Mouse (Mus musculus) gastrocnemius, postnatal 14 days (tissue): Measurements from ENCODE around the gene Nudt9. TPM values are rescaled to one million over a fixed set of nuclear protein-coding genes. Genes with fewer than 3 reads are reported as not detected.
A peak's percentile ranks its signal among the peaks of the same experiment; 100 is the strongest.

Experiments used
- DNase-seq: peaks from one replicate; pipeline ENCODE4 v3.0.0; 2021; ENCODE audit warnings: mixed read lengths
- intact Hi-C: fragments of 180-260 bp; cut with DNase I; formaldehyde crosslinking; loops from one replicate; pipeline ENCODE4 v1.15.1; 2025; ENCODE audit warnings: low total_unique reads
- microRNA-seq, 2 experiments: library from miRNA; unstranded; fragments of <30 nt; microRNA quantifications; one replicate each; pipeline ENCODE4 v1.2.0; 2021
- total RNA-seq, 2 experiments: library from RNA; stranded (reverse); gene quantifications; 2 replicates each; pipeline ENCODE4 v1.2.3; 2021

Gene Nudt9
- total RNA-seq, 2 experiments from 2014 or later, result 52.1 to 53.6 TPM

DNA sequence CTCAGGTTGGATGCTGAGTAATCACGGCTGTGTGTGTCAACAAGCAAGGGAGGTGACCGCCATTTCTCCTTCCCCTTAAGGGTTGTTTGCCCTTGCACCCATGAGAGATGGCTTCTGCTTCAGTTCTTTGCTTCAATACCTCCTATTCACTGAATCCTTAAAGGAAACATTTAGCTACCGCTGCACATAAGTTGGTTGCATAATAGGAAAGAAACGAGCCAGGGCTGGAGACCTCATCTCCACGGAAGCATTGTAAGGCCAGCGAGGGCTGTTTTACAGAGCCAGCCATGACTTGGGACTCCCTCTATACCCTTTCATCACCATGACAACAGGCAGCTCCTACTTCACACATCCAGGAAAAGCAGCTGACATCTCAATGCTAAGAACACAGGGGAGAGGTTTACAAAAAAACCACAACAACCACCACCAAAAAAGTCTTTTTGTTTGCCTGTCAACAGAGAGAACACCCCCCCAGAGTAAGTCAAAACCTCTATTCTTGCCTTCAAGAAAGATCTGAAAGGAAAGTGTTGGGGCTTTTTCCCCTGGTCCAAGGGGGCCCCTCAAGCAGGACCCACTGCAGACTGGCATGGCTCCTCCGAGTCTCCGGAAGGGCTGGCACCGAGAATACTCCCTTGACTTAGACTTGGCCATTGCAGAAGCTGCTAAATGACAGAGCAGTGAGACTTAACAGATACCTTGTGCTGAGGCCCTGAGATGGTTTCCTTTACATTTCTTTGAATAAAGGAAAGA is 64.2 kb downstream of the Nudt9 start:
- DNase-seq, result no peak
- intact Hi-C loops, result no loop called here

DNA sequence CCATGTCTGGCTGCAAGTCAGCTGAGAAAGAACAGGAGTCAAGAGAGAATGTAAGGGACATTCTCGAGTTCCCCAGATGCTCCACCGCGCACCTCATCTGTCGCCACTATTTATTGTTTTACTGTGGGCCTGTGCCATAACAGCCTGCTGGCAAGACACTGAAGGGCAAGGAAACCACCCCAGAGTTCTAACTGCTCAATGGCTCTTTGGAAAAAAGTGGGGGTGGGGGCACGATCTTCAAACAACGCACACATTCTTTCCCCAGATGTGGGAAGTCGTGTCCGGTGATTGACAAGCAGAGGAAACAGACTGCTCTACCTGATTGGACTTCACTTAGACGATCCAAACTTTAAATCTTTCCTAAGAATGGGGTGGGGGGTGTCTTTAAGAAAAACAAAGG is 65.9 kb downstream of the Nudt9 start:
- no peak for DNase-seq
- intact Hi-C loops, result no loop called here

DNA sequence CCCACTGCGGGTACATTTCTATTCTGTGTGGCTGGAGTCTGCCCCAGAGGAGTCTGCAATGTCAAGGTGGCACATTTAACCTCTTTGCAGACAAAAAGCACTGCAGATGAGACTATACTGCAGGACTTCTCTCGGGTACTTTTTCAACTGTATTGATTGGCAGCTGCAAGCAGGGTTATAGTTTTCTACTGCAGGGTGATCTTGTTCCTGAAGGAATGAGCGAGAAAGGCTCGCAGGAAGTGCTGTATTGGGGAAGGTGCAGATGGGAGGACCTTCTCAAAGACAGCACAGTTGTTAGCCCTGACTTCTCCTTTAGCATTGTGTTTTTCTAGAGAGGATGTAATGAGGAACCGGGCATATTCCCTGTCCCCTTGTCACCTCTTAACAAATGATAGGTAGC is 66.4 kb downstream of the Nudt9 start:
- intact Hi-C loops, result no loop called here
- DNase-seq, result no peak

DNA sequence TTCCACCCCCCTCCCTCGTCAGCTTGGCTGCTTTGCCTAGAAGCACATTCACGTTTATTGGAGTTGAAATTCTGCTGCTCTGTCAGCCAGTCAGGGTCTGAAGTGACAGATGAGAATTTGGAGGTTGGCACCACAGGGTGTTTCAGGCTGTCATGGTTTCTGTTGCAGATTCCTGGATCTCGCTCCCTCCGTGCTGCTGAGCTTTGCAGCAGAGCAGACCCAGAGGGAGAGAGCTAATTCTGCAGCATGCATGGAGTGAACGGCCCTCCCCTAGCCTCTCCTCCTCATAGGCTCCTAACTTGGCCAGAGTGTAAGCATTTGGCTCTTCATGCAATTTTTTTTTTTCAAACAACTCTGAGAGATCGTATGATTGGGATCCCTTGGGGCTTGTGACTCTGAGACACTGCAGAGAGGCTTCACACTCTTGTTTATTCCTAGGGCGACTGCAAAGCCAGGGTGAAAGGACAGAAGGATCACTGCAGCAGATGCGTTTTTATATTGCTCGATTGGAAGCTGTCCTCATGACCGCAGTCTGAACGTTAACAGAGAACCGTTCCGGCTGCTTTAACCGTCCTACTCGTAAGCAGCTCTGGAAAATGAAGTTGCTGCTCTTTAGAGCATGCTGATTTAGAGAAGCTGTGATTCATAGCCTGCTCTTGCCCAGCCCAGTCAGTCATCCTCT is 67.5 kb downstream of the Nudt9 start, which contains the start of gene Sparcl1:
TSS of gene Sparcl1 (minus strand) at position 243 of the 682 bp plus-strand sequence.
- intact Hi-C loops, result no loop called here
- peak; percentile 48 for DNase-seq

Small RNAs within 50 kb of the gene (microRNA-seq; reads per million reads assigned to microRNA genes)
- 0.96 to 1.0 reads per million in 2 experiments for gene Mir5619

Other genes starting within 250 kb of the Nudt9 start
- gene Klhl8, start 135.0 kb upstream of the Nudt9 start, total RNA-seq, result 10 to 100 TPM; 18.1 to 21.5 TPM
- gene Hsd17b13, start 68.9 kb upstream of the Nudt9 start, total RNA-seq, result not detected
- gene Hsd17b11, start 24.4 kb upstream of the Nudt9 start, total RNA-seq, result 10 to 100 TPM; 13.7 to 14.1 TPM
- not detected for gene Gm17660, start 31.3 kb downstream of the Nudt9 start, total RNA-seq
- gene Sparcl1, start 67.4 kb downstream of the Nudt9 start, total RNA-seq, result 100 to 1,000 TPM; 243 to 252 TPM
- not detected for gene Dspp, start 124.4 kb downstream of the Nudt9 start, total RNA-seq
- 1 to 10 TPM; 2.7 to 4.2 TPM for gene Dmp1, start 156.3 kb downstream of the Nudt9 start, total RNA-seq